Mouse (Mus musculus) cerebellum, adult 9-11 months (tissue): ENCODE measurements around the gene Fam111a.
"Not testable (repeated sequence)": the region's sequence is repeated elsewhere in the genome, so short reads cannot be mapped to it uniquely, and the experiment has no call there.

Experiments
- DNase-seq: peaks from one replicate; pipeline ENCODE4 v3.0.0; 2022

Fam111a gene

DNA sequence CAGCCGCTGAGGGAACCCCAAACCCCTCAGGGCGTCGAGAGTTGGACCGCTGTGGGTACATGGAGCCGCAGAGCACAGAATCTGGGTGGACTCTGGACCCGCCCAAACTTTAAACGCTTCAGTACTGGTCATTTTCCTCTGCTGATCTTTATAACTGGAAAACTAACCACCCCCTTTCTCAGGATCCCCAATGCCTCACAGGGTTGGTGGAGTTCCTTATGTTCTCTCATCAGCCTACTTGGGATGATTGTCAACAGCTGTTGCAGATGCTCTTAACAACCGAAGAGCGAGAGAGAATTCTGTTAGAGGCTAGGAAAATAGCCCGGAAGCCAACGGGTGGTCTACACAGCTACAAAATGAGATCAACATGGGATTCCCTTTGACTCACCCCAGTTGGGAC is at the start of gene Fam111a:
Fam111a (plus strand) TSS at position 301 of the 400 bp plus-strand sequence.
- DNase-seq = not testable (repeated sequence)

DNA sequence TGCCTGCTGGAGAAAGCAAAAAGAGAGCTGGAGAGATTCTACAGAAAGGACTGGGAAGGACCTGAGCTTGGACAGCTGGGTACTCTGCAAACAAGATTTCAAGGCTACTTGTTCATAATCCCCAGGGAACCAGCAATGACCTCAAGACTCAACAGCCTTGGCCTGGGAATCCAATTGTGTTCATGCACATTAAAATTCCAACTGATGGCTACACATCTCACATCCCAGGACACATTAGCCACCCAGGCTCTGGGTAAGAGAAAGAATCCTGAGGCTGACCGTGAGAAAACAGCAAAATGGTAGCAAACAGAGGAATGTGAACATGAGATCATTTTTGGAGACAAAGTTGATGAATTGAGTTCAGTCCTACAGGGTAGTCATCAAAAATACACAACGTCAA is 49.3 kb upstream of the Fam111a start:
- no peak for DNase-seq

DNA sequence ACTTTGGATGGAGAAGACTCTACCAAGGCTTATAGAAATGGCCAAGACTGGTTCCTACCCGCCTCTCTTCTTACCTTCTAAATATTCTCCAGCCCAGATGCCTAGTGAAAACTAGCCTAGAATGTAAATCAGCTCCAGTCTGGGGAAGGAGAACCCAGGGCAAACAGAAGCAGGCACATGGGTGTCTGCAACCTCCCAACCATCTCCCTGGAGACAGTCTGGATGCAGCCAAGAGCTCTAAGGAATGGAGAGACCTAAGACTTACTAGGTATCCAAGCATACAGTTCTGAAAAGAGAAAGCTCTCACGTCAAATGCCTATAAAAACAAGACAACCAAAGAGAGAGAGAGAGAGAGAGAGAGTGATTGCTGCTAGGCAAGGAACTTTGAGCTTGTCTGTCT is 47.6 kb upstream of the Fam111a start:
- DNase-seq = no peak

DNA sequence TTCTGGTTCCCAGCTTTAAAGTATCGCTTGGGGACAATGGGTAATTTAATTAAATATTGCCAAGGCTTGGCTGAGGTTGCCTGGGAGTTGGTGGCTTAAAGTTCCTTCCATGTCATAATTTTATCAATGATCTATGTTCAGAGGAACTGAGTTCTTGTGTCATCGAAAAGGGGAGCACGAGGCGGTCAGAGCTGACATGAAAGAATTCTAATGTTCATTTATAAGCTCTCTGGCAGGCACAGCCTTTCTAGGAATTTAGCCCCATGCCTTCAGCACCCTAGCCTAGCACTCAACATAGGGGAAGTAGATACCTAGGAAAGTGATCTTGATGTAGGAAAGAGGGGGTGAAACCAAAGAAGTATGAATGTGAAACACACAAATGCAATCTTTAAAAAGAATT is 47.2 kb upstream of the Fam111a start:
- DNase-seq = no peak

DNA sequence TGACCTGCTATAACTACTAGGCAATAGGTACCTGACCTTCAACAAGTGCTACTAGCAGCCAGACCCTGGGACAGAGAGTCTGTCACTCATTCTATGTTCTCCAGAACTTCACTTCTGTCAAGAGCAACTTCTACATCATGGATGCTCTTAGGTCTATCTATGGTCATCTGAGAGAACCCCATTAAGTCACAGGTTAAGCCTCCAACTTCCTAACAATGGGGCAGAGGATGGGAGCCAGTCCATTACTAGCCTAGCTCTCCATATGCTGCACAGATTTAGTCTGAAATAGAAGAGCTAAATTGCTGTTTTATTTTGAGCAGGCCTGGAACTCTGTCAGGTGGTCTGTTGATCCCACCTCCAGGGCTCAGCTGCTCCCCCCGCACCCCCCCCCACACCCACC is 46.6 kb upstream of the Fam111a start:
- DNase-seq = no peak

DNA sequence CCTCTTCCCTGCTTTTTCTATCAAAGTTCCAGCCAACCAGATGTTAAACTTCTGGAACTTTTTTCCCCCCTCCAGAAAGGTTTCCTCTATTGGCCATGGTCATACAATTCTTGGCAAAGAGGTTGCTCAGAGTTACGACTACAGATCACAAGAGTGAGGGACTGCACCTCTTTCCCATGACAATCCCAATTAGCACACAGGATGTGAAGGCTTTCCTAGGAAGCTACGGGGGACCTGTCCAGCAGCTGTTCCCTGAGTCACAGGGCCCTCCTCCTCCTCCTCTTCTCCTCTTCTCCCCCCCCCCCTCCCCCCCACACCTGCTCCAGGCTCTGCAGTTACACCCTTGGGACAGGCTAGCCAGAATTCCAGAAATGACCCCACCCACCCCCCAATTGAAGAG is 46.1 kb upstream of the Fam111a start:
- no peak for DNase-seq

DNA sequence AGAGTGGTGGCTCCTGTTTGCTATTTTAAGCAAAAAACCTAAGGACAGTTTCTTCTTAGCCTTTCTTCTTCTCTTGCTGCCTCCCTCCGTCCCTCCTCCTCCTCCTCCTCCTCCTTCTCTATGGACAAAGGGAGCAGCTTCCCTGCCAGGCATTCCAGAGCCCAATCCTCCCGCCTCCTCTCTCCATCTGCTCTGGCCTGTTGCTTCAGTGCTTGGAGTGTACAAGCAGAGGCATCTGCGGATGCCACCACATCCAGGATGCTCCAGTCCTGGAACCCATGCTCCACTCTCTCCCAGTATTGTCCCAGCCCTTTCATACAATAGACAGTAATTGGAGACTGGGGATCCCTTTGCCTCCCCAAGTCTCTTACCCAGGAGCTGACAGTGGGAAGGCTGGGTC is 45.4 kb upstream of the Fam111a start:
- peak; percentile 64 for DNase-seq

DNA sequence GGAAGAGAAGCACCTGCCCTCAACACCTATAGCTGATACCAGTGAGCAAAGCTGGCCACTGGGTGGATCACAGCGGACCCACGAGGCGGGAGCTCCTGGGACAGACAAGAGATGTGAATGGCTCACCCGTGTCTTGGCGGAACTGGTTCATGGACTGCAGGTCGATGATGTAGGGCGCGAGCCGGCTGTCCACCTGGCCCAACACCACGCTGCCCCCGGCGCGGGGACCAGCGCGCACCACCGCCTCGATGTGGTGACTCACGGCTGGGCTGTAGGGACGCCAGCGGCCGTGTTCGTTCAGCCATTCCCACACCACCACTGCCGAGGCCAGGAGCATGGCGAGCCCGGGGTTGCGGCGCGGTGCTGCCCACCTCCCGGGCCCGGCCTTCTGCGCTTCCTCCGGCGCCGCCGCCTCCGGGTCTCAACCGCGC is 44.6 kb upstream of the Fam111a start:
- peak; percentile 74 for DNase-seq

DNA sequence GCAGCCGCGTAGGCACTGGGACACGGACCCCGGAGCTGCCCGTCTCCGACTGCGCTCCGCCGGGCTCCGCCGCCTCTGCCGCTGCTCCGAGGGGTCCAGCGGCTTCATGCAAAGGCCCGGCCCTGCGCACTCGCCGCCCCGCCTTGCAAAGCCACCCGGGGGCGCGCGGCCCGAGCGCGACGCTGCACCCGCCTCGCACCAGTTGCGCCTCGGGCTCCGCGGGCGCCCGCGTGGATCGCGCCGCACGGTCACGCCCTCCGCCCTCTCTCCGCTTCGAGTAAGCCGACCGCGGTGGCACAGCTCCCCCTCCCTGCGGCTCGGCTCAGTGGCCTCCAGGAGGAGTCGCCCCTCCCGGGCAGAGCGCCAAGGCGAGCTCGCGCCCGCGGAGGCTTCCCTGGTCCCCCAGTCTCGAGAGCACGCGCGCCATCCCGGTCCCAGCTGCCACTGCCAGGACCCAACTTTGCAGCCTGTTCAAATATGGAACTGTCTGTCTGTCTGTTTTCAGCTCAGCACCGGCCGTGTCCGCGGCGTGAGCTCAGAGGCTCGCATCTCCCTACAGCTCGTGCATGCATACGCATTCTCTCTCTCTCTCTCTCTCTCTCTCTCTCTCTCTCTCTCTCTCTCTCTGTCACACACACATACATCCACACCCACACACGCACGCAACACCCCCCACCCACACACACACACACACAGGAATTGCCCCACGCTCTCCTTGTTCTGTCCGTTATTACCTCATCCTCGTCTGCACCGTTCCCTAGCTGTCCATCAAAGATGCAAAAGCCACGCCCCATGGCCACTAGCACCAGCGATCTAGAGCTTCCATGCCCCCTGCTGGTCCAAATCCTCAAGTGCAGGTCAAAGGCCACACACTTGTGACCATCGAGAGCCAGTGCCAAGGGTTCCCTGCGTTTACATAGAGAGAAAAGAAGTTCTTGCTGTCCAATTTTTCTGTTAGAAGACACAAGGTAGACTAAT is 43.9 kb upstream of the Fam111a start, which contains the start of gene Dtx4:
Dtx4 (minus strand) TSS at position 85 of the 978 bp plus-strand sequence.
- peak; percentile 93 for DNase-seq

DNA sequence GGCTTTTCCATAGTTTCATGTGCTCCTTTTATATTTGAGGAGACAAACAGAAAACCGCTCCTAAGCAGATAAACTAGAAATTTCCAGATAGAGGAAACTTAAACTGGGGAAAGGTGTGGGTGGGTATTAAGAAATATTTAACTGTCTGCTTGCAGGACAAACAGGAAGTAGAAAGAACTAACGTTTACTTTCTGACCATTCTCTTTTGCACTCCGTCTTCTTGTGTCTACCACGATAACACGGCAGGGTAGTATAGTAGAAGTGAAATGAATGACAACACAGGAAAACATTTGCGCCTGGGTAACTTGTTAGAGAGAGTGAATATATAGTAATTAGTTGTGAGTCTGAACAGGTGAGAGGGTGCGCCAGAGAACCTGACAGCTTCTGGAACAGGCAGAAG is 42.8 kb upstream of the Fam111a start:
- no peak for DNase-seq

DNA sequence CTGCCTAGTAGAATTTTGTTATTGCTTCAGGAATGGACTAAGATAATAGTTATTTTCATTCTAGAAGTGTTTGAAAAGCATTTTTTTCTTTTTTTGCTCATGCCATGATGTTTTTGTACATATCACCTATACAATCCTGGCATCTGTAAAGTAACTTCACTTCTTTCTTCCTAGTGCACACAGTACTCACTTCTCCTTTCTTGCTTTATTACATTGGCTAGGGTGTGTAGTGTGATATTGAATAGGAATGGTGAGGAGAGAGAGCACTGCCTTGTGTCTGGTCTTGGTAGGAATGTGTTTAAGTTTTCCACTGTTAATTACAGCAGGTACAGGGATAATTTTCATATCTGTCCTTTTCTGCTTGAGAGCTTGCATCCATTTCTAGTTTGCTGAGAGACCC is 30.9 kb upstream of the Fam111a start:
- DNase-seq = no peak

DNA sequence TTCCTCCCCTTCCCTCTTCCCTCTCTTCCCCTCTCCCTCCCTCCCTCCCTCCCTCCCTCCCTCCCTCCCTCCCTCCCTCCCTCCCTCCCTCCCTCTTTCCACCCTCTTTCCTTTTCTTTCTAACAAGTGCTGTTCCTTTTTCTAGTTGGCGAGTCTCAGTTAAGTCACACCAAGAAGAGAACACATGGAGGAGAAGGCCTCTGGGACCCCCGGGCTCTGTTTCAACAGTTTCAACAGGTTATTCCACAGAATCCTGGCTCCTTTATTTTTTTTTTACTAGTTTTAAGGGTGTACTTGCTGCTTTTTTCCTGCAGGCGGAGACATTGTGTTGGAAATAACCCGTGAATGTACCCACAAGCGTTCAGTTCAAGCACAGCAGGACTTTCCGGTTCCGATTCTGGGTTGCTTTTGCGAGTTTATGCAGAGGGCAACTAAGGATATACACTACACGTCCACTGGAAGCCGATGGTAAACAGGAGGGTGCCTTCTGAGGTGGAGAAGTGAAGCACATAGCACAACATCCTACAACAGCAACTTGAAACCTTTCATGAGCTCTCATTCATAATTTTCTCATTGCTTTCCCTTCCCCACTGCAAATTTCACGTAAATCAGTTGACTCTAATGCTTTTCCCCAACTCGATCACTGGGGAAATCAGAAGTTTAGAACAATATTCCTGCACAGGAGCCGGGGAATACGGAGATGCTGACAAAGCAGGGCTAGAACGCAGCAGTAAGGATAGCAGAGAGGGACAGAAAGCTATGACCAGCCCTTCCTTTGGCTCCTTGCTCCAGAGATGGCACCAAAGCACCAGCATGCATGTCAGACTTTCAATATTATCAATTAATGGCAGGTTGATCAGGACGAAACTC is 27.6 kb upstream of the Fam111a start:
- DNase-seq = peak; percentile 50

DNA sequence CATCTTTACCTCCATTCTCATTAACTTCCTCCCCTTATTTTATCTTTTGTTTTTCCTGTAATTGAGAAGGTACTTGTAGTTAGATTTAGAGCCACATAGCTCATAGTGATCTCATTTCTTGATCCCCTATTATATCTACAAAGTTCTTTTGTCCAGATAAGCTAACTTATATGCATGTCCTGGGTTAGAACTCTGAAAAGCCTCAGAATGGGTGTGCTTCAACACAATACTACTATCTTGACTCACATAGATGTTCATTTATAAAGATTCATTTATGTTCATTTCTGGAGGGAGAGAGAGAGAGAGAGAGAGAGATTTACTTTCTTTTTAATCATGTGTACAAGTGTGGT is 27.0 kb upstream of the Fam111a start:
- DNase-seq = no peak

DNA sequence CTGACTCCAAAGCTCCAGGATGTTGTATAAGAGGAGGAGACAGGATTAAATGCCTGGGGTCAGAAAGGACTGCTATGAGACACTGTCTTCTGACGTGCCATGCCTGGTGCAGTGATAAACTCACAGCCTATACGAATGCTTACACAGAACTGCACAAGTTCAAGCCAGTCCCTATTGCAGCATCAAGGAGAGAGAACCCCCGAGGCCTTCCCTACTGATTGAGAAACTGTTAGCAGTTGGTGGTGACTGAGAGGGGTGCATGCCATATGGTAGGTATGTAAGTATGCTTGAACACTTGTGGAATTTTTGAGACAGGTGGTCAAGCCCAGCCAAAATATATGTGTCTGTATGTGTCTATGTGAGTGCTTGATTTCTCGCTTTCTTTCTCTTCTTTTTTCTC is 22.2 kb upstream of the Fam111a start:
- no peak for DNase-seq

DNA sequence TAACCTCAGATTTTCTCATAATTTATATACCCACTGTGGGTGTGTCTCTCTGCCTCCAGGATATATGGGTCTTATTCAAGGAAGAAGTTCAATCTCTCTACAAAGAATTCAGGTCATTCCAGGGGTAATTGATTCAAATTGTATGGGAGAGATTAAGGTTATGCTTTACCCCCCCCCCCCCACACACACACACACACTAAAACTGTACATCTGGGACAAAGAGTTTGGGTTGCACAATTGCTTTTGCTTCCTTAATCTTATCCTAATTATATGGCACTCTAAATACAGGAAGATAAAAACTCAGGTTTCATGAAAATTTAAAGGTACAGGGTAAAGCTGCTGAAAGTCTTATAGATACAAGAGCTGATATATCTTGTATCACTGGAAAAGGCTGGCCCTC is 8.4 kb upstream of the Fam111a start:
- no peak for DNase-seq

DNA sequence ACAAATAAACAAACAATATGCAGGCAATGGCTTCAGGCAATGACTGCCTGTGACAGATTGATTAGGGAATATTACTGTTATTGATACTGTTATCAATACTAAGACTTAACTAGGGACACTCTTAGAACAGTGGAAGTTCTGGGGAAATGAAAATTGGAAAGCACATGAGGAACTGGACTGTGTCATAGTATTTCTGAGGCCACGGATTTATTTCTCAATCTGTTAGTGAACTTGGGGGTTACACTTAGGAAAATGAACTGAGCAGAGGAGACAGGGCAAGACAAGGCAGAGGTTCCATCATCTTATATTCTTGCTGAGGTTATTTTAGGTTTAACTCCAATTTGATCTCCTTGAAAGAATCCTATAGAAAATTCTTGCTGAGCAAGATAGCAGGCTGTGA is 5.6 kb upstream of the Fam111a start:
- no peak for DNase-seq

DNA sequence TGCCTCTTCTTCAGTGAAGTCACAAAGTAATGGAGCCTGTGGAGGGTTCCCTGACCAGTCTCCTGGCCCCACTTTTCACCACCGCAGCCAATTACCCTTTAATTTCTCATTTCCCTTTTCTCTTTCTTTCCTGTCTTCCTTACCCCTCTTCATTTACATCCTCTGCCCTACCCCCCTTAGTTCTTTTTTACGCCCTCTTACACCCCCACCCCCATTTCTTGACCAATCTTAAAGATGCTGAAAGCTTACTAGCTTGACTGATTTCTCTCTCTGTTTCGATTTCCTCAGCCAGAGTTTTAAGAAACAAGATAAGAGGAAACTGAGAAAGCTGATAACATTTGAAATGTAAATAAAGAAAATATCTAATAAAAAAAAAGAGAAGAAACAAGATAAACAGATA is 4.8 kb upstream of the Fam111a start:
- DNase-seq = no peak

DNA sequence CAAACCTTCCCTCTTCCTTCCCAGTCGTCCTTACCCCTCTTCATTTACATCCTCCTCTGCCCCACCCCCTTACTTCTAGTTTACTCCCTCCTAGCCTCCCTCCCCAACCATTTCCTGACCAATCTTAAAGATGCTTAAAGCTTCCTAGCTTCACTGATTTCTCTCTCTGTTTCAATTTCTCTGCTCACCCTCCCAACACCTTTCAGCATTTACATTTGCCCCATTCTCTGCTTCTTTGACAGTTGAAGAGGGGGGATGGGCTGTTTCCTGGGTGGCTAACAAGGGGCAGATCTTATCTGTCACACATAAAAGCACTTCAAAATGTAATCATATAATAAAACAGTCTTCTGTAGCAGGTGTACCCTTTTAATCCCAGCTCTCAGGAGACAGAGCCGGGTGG is 3.9 kb upstream of the Fam111a start:
- no peak for DNase-seq

DNA sequence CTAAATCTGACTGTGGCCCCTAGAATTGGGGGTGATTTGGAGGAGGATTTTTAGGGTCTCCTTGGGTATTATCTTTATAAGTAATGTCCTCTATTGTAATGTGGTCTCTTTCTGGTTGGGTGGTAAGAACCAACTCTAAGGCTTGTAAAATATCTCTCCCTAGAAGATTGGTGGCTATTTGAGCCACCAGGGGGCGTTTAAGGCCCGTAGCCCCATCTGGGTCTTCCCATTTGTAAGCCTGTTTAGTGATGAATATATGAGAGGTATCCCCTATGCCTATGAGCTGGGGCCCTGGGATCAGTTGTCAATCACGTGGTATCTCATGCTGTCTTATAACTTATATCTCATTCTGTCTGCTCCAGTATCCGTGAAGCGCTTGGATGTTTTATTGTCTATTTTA is 3.6 kb downstream of the Fam111a start:
- no peak for DNase-seq

DNA sequence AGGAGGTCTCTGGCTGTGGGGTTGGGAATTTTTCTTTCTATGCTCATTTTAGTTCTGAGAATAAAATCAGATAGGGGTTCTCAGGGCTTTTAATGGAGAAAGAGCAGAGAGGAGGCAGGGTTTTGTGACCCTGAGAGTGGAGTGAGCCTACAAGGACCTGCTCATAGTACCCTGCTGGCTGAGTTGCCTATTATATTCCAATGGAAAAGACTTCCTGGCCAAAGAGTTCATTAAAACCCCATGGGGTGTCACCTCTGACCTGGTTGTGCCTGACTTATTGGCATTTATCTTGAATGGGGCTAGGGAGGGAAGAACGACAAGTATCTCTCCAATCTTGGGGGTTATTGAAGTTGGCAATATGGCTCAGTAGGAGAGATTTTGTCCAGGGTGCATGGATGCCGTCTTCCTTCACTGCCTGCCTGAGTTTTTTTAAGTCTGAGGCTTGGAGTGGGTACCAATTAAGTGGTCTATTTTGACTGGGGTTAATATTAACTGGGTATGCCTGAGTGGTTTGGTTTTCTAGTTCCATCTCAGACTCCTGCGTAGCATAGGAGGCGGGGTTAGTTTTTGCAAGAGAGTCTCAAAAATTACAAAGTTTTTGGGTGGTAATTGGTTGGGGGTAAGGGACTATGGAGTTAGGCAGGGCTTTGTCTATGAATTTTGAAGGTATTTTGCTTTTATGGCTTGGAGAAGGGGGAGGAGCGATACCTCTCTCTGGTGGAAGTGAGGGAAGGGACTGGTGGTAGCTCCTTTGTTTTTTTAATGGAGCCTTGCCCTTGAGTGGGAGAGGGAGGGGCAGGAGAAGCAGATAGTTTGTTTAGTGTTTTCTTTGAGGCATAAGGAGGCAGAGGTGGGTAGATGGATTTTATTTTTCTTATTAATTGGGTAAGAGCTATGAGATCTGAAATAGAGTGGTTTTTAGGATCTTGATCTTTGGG is 4.7 kb downstream of the Fam111a start:
- no peak for DNase-seq

DNA sequence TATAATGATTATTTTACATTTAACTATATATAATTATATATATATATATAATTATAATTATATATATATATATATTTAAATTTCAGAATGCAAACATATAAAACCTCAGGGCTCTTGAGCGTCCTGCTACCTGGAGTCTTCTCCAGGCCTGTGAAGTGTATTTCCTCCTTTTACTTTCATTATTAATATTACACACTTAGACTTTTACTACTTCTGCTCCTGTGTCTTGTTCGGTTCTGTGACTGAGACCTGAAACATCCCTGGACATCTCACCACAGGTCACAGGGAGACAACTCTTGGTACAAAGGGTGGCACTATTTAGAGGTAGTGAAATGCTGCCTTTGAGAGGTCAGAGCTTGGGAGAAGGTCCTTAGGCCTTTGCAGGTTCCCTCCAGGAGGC is 10.8 kb downstream of the Fam111a start:
- no peak for DNase-seq

DNA sequence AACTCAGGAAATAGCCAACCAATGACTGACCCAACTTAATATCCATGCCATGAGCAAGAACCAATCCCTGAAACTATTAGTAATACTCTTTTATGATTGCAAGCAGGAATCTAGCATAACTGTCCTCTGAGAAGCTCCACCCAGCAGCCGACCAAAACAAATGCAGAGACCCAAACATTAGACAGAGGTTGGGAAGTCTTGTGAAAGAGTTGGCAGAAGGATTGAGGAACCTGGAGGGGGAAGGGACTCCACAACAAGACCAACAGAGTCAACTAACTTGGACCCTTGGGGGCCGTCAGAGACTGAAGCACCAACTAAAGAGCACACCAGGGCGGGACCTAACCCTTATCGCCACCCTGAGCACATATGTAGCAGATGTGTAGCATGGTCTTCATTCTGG is 12.7 kb downstream of the Fam111a start:
- no peak for DNase-seq

DNA sequence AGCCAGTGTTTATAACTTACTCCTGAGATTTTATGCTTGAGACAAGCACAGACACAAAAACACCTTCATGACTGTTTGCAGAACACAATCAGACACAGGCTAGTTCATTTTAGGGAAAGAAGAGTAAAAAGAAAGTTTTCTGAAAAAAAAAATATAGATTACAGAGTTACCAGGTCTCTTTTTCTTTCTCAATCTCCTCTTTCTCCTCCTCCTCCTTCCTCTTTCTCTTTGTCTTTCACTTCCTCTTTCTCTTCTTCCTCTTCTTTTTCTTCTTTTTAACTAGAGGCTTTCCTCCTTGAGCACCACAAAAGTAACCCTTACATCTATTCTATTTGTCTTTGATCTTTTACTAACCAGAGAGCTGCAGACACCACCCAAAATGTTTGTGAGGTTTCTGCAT is 18.7 kb downstream of the Fam111a start:
- DNase-seq = no peak
